ENCODE assay signal across 1 mouse cellular context in genomic region chr7:132806926-132807857, GRCm38 (mm10).
TF ChIP-seq lines count a peak whose summit lies in the region.

No protein-coding gene starts in this region.

TF ChIP-seq in CH12.LX, 34 proteins besides CTCF, POLR2A, EP300 and RAD21 (continued from another document):
- no peak for TF ChIP-seq MAX (IDR thresholded peaks at IDR 0.05; ENCODE audit: low read length)
- no peak for TF ChIP-seq CHD2 (IDR thresholded peaks at IDR 0.05; ENCODE audit: low read length)
- TF ChIP-seq ZC3H11A (IDR thresholded peaks at IDR 0.05; ENCODE audit: low read depth, low read length), result no peak
- TF ChIP-seq MEF2A (IDR thresholded peaks at IDR 0.05; ENCODE audit: borderline replicate concordance, low read depth, low read length), result no peak
- TF ChIP-seq ELF1 (IDR thresholded peaks at IDR 0.05; ENCODE audit: low read depth, low read length), result no peak
